Mouse (Mus musculus) hematopoietic stem cell, adult 5-6 weeks (primary cell): ENCODE measurements around the gene Kmt2e. TPM values are rescaled to one million over a fixed set of nuclear protein-coding genes. Genes with fewer than 3 reads are reported as not detected.
A peak's percentile ranks its signal among the peaks of the same experiment; 100 is the strongest.

Experiments used
- ATAC-seq, 2 experiments: fragments of 125-278 bp in 1 of 2; replicated peaks in 1 of 2; 2 replicates each; pipeline ENCODE4 v1.8.0; 2016 to 2017; ENCODE audit warnings: inconsistent platforms in 2 of 2, mild to moderate bottlenecking in 2 of 2, moderate number of reproducible peaks in 2 of 2, low read depth in 1 of 2, moderate TSS enrichment in 1 of 2; ENCODE audit not compliant: low FRiP score in 2 of 2, poor library complexity in 2 of 2, severe bottlenecking in 2 of 2, insufficient read depth in 1 of 2, low TSS enrichment in 1 of 2
- total RNA-seq: library from RNA; stranded (forward); fragments of 172-1452, 232-1000 nt; gene quantifications from 2 replicates; pipeline ENCODE4 v1.2.3, GENCODE M21; 2017

The Kmt2e gene
- total RNA-seq, 1 experiment from 2014 or later = 66.6 TPM

- ATAC-seq = no peak
Measured at GRCm38 (mm10) chr5:23419616-23420170, 14.5 kb upstream of the Kmt2e start.

- ATAC-seq = no peak
Measured at GRCm38 (mm10) chr5:23420410-23420809, 13.8 kb upstream of the Kmt2e start.

GRCm38 (mm10) chr5:23421440-23421839 is 12.8 kb upstream of the Kmt2e start:
- no peak for ATAC-seq

- ATAC-seq = no peak
Measured at GRCm38 (mm10) chr5:23423036-23423435, 11.2 kb upstream of the Kmt2e start.

- no peak for ATAC-seq
Measured at GRCm38 (mm10) chr5:23427501-23427900, 6.7 kb upstream of the Kmt2e start.

- ATAC-seq = no peak
Measured at GRCm38 (mm10) chr5:23431070-23431864, 3.0 kb upstream of the Kmt2e start.

- no peak for ATAC-seq
Measured at GRCm38 (mm10) chr5:23431948-23432707, 2.1 kb upstream of the Kmt2e start.

- ATAC-seq = peak; percentile 75 to 78
Measured at GRCm38 (mm10) chr5:23432708-23433645, 1.3 kb upstream of the Kmt2e start.

- ATAC-seq = 0 out of 4 replicates have a peak, but pooled peaks of 1 of the 2 experiments have one; percentile 9
Measured at GRCm38 (mm10) chr5:23434598-23435481, 599 bp downstream of the Kmt2e start.

GRCm38 (mm10) chr5:23435482-23436125 is 1.4 kb downstream of the Kmt2e start:
- ATAC-seq = no peak

GRCm38 (mm10) chr5:23436735-23437134 is 2.5 kb downstream of the Kmt2e start:
- ATAC-seq = no peak

- ATAC-seq = no peak
Measured at GRCm38 (mm10) chr5:23439857-23440256, 5.6 kb downstream of the Kmt2e start.

- no peak for ATAC-seq
Measured at GRCm38 (mm10) chr5:23440572-23440971, 6.3 kb downstream of the Kmt2e start.

- no peak for ATAC-seq
Measured at GRCm38 (mm10) chr5:23441916-23442315, 7.7 kb downstream of the Kmt2e start.

GRCm38 (mm10) chr5:23444411-23444810 is 10.2 kb downstream of the Kmt2e start:
- ATAC-seq = no peak

- 0 out of 4 replicates have a peak, but pooled peaks of 1 of the 2 experiments have one; percentile 51 for ATAC-seq
Measured at GRCm38 (mm10) chr5:23453561-23453960, 19.3 kb downstream of the Kmt2e start.
